Mouse (Mus musculus): Measurements from ENCODE around the gene Enho.

The Enho gene

GRCm38 (mm10) chr4:41628202-41628927, 11.8 kb downstream of the Enho start:
- peak; percentile 18 for DNase-seq

GRCm38 (mm10) chr4:41622071-41622470, 18.1 kb downstream of the Enho start:
- no peak for DNase-seq

GRCm38 (mm10) chr4:41618916-41619746, 21.0 kb downstream of the Enho start:
- no peak for DNase-seq

- peak; percentile 23 for DNase-seq
Observed at GRCm38 (mm10) chr4:41615661-41616599, 24.2 kb downstream of the Enho start.

- DNase-seq = peak; percentile 90
Observed at GRCm38 (mm10) chr4:41614156-41614555, 26.0 kb downstream of the Enho start.

GRCm38 (mm10) chr4:41612166-41612565, 28.0 kb downstream of the Enho start:
- no peak for DNase-seq

GRCm38 (mm10) chr4:41610594-41610980, 29.5 kb downstream of the Enho start:
- peak; percentile 18 for DNase-seq

GRCm38 (mm10) chr4:41609681-41610593, 30.2 kb downstream of the Enho start:
- no peak for DNase-seq

GRCm38 (mm10) chr4:41606784-41607183, 33.3 kb downstream of the Enho start:
- peak; percentile 78 for DNase-seq

GRCm38 (mm10) chr4:41604476-41605396, 35.4 kb downstream of the Enho start:
- DNase-seq = no peak

- no peak for DNase-seq
Observed at GRCm38 (mm10) chr4:41602818-41603217, 37.3 kb downstream of the Enho start.

All from lung, postnatal 14 days (tissue).